ENCODE assay signal across 14 mouse cellular contexts in the genomic region with DNA sequence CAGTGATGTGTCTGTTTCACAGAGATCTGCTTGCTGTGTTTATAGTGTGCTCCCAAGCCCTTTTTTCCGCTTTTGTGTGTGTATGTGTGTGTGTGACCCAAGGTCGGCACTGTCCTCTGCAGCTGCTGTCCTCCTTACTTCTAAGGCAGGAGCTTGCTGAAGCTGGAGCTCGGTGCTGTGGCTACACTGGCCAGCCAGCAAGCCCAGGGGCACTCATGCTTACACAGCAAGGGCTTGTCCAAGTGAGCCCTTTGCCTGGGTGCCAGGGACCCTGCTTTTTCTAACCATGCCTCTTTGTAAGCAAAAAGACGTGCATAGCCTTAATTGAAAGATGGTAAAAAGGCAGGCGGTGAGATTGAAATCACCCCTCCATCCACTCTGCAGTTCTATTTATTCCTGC. TPM values are rescaled to one million over a fixed set of nuclear protein-coding genes. Genes with fewer than 3 reads are reported as not detected.
DNase-seq lines count a peak whose midpoint lies in the region; ATAC-seq and TF ChIP-seq lines count a peak whose summit lies in the region.
"Had no signal": no experiment of that assay in that cellular context is flagged by ENCODE, and none has a peak within 500 bp of the region (broad histone marks: within the 10 kb centered on the region; RNA-seq: fewer than 3 reads in every experiment).

No protein-coding gene starts in this region.

- peak; percentile 76 for ATAC-seq in frontal cortex, adult (ENCODE audit: low TSS enrichment)
- ATAC-seq in erythroblast, adult 5-6 weeks (replicated peaks; ENCODE audit: low FRiP score, poor library complexity, severe bottlenecking): no peak
- ATAC-seq: intestine, embryonic 16.5 days had no signal

- DNase-seq in layer of hippocampus, adult 2 months (ENCODE audit: low spot score in 2 of 2): peak; percentile 28 to 79
- no peak for DNase-seq in layer of hippocampus, postnatal 25 days (ENCODE audit: extremely low spot score in 1 of 2, low spot score in 1 of 2)
- peak; percentile 53 to 65 for DNase-seq in layer of hippocampus, postnatal 10 days (ENCODE audit: low spot score in 2 of 2)
- DNase-seq in right cerebral cortex, adult 2 months (ENCODE audit: low spot score in 2 of 2): peak; percentile 23 to 42
- no peak for DNase-seq in testis, postnatal 10 days (ENCODE audit: low spot score)
- DNase-seq: adrenal gland, postnatal 36 days; gastrocnemius, postnatal 14 days; liver had no signal

- peak overlapping the region; percentile 90 for H3K27ac ChIP-seq in layer of hippocampus, adult 2 months
- H3K27ac ChIP-seq: embryonic facial prominence, embryonic 15.5 days; lung, embryonic 15.5 days had no signal

- no peak for TF ChIP-seq CTCF in layer of hippocampus, adult 2 months (conservative IDR thresholded peaks at IDR 0.05)

- no peak overlapping the region for H3K4me3 ChIP-seq in layer of hippocampus, adult 2 months
- H3K4me3 ChIP-seq: embryonic facial prominence, embryonic 15.5 days; lung, embryonic 15.5 days had no signal

RNA-seq across cellular contexts. Expression of a gene that starts 21.9 kb away (rescaled TPM):
- 100 to 1,000 TPM; 316 to 317 TPM for total RNA-seq in layer of hippocampus, adult 2 months (2021)
- total RNA-seq in layer of hippocampus, postnatal 25 days (2021): 100 to 1,000 TPM; 288 to 343 TPM
- total RNA-seq in layer of hippocampus, postnatal 10 days (2021): 100 to 1,000 TPM; 408 to 469 TPM
- total RNA-seq in erythroblast, adult 5-6 weeks (2015; ENCODE audit: low replicate concordance): 35.7 and 65.6 TPM in 2 replicates
- 24.5 and 55.2 TPM in 2 replicates for total RNA-seq in erythroblast, adult 5-6 weeks (2017; ENCODE audit: low replicate concordance)

RNA-seq across cellular contexts. Expression of a gene that starts 22.2 kb away (rescaled TPM):
- 10 to 100 TPM; 13.0 to 15.5 TPM for total RNA-seq in layer of hippocampus, adult 2 months (2021)
- total RNA-seq in layer of hippocampus, postnatal 25 days (2021): 10 to 100 TPM; 14.1 to 15.5 TPM
- total RNA-seq in layer of hippocampus, postnatal 10 days (2021): 10 to 100 TPM in 1 of 2 experiments, 1 to 10 TPM in 1; 9.7 to 13.5 TPM
- 3.8 and 5.2 TPM in 2 replicates for total RNA-seq in erythroblast, adult 5-6 weeks (2015; ENCODE audit: low replicate concordance)
- total RNA-seq in erythroblast, adult 5-6 weeks (2017; ENCODE audit: low replicate concordance): 1.4 and 3.3 TPM in 2 replicates

RNA-seq across cellular contexts. Expression of a gene that starts 22.8 kb away (rescaled TPM):
- total RNA-seq in layer of hippocampus, adult 2 months (2021): not detected
- not detected for total RNA-seq in layer of hippocampus, postnatal 25 days (2021)
- not detected for total RNA-seq in layer of hippocampus, postnatal 10 days (2021)
- total RNA-seq in erythroblast, adult 5-6 weeks (2015; ENCODE audit: low replicate concordance): not detected in 2 replicates
- total RNA-seq in erythroblast, adult 5-6 weeks (2017; ENCODE audit: low replicate concordance): not detected in 2 replicates
- total RNA-seq: adrenal gland, postnatal 36 days; megakaryocyte-erythroid progenitor cell, adult 5-6 weeks had no signal

RNA-seq across cellular contexts. Expression of a gene that starts 42.1 kb away (rescaled TPM):
- 1 to 10 TPM; 4.8 to 6.7 TPM for total RNA-seq in layer of hippocampus, adult 2 months (2021)
- 1 to 10 TPM; 4.6 to 6.3 TPM for total RNA-seq in layer of hippocampus, postnatal 25 days (2021)
- total RNA-seq in layer of hippocampus, postnatal 10 days (2021): 1 to 10 TPM; 1.6 to 1.8 TPM
- not detected in 2 replicates for total RNA-seq in erythroblast, adult 5-6 weeks (2015; ENCODE audit: low replicate concordance)
- total RNA-seq in erythroblast, adult 5-6 weeks (2017; ENCODE audit: low replicate concordance): not detected in 2 replicates
- total RNA-seq: megakaryocyte-erythroid progenitor cell, adult 5-6 weeks had no signal

RNA-seq across cellular contexts. Expression of a gene that starts 42.8 kb away (rescaled TPM):
- 1 to 10 TPM; 3.9 to 4.0 TPM for total RNA-seq in layer of hippocampus, adult 2 months (2021)
- total RNA-seq in layer of hippocampus, postnatal 25 days (2021): 1 to 10 TPM; 3.5 to 3.9 TPM
- total RNA-seq in layer of hippocampus, postnatal 10 days (2021): 1 to 10 TPM; 4.0 to 4.5 TPM
- total RNA-seq in erythroblast, adult 5-6 weeks (2015; ENCODE audit: low replicate concordance): not detected in 2 replicates
- total RNA-seq in erythroblast, adult 5-6 weeks (2017; ENCODE audit: low replicate concordance): not detected in 2 replicates
- total RNA-seq: megakaryocyte-erythroid progenitor cell, adult 5-6 weeks had no signal

Comparison
In these comparisons a context has a peak if more than half of its experiments do, and no peak if none do; other contexts are left out.
1. DNase-seq: peak in layer of hippocampus, adult 2 months (2 of 2), layer of hippocampus, postnatal 10 days (2 of 2) and right cerebral cortex, adult 2 months (2 of 2); none in layer of hippocampus, postnatal 25 days (0 of 2) and testis, postnatal 10 days (single experiment).
2. RNA of a gene that starts 21.9 kb away (total RNA-seq): 408 to 469 TPM in layer of hippocampus, postnatal 10 days, 288 to 343 TPM in layer of hippocampus, postnatal 25 days and 316 to 317 TPM in layer of hippocampus, adult 2 months; 24.5 to 65.6 TPM in erythroblast, adult 5-6 weeks; every median in the first group is over 4 times any median in the second.